ENCODE assay signal across 8 mouse cellular contexts in the genomic region with DNA sequence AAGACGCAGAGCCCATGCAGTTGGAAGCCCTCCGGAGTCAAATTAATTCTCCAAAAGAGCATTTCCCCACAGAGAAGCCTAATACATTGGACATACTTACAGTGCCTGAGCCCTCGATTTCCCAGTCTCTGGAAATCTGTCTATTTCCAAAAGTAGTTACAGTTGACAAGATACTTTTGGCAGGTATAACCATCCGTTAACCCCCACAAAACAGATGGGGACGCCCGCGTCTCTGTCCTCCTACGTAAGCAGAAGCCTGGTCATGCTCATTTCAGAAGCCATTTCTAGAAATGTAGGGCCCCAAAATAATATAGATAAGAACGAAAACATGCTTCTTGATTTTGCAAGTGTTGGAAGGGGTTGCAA. TPM values are rescaled to one million over a fixed set of nuclear protein-coding genes. Genes with fewer than 3 reads are reported as not detected.
A peak's percentile ranks its signal among the peaks of the same experiment; 100 is the strongest.
DNase-seq lines count a peak whose midpoint lies in the region; ATAC-seq and TF ChIP-seq lines count a peak whose summit lies in the region.

No protein-coding gene starts in this region.

- no peak for TF ChIP-seq POLR2A in limb, embryonic 14.5 days (IDR thresholded peaks at IDR 0.05; ENCODE audit: borderline replicate concordance, extremely low read depth, insufficient read depth, insufficient read length)

- peak overlapping the region; percentile 76 for H3K4me2 ChIP-seq in heart, embryonic 11.5 days
- peak overlapping the region; percentile 75 for H3K4me2 ChIP-seq in limb, embryonic 14.5 days (replicated peaks; ENCODE audit: low read depth, low read length, severe bottlenecking)

- no peak for ATAC-seq in heart, embryonic 11.5 days (replicated peaks; ENCODE audit: insufficient number of reproducible peaks, low FRiP score, low TSS enrichment)
- no peak for ATAC-seq in limb, embryonic 14.5 days (ENCODE audit: low FRiP score, low read depth)

- peaks cover 6% of the 10 kb centered on the region for H3K4me1 ChIP-seq in heart, embryonic 11.5 days (ENCODE audit: control insufficient read depth, insufficient read depth, low read length)
- no peaks in the 10 kb centered on the region for H3K4me1 ChIP-seq in ES-E14 (ENCODE audit: control insufficient read depth in 2 of 2, insufficient read depth in 2 of 2, low read length in 2 of 2, poor library complexity in 1 of 2)
- H3K4me1 ChIP-seq in limb, embryonic 14.5 days (ENCODE audit: control insufficient read depth, insufficient read depth, low read length): peaks cover 13% of the 10 kb centered on the region; the same call in 1 of the 2 replicates

- H3K4me3 ChIP-seq in heart, embryonic 11.5 days (ENCODE audit: low read depth, low read length): peak overlapping the region; percentile 73
- H3K4me3 ChIP-seq in ES-E14 (ENCODE audit: insufficient read depth in 1 of 2, low read depth in 1 of 2, low read length in 2 of 2, poor library complexity in 1 of 2, severe bottlenecking in 1 of 2): peak overlapping the region; percentile 82 to 87
- peak overlapping the region; percentile 62 for H3K4me3 ChIP-seq in limb, embryonic 14.5 days (replicated peaks; ENCODE audit: low read length)

- no peak for DNase-seq in heart, postnatal 36 days
- DNase-seq in ES-E14 (ENCODE audit: low read depth, low spot score) (no peak), adipocyte (ENCODE audit: low spot score) (no peak)
- peak; percentile 67 to 85 for DNase-seq in frontal cortex, postnatal 36 days (ENCODE audit: low spot score in 2 of 2)
- no peak for DNase-seq in limb, embryonic 14.5 days (ENCODE audit: low spot score)
- peak; percentile 16 for DNase-seq in right cerebral cortex, postnatal 4 days
- DNase-seq in testis, postnatal 14 days (ENCODE audit: low spot score): no peak

- no peak overlapping the region for H3K27ac ChIP-seq in heart, embryonic 11.5 days (ENCODE audit: low read depth, low read length)
- no peak overlapping the region for H3K27ac ChIP-seq in ES-E14 (ENCODE audit: insufficient read depth, low read depth, low read length, poor library complexity, severe bottlenecking)
- H3K27ac ChIP-seq in limb, embryonic 14.5 days (replicated peaks; ENCODE audit: low read depth, low read length): no peak overlapping the region

- H3K36me3 ChIP-seq in heart, embryonic 11.5 days (ENCODE audit: control insufficient read depth, insufficient read depth, low read length): peaks cover 7% of the 10 kb centered on the region
- peaks cover 6% of the 10 kb centered on the region for H3K36me3 ChIP-seq in ES-E14 (ENCODE audit: control insufficient read depth, insufficient read depth, low read length, poor library complexity, severe bottlenecking)
- H3K36me3 ChIP-seq in limb, embryonic 14.5 days (ENCODE audit: control insufficient read depth, insufficient read depth, low read length): peaks cover 18% of the 10 kb centered on the region

- 37% methylated on average over 9 of the region's 9 CpGs for WGBS in heart, embryonic 11.5 days (ENCODE audit: insufficient replicate concordance)
- 35% methylated on average over 9 of the region's 9 CpGs for WGBS in limb, embryonic 14.5 days

- H3K9me3 ChIP-seq in heart, embryonic 11.5 days (replicated peaks; ENCODE audit: control insufficient read depth, low read length): no peaks in the 10 kb centered on the region
- H3K9me3 ChIP-seq in ES-E14 (ENCODE audit: control insufficient read depth, insufficient read depth, low read depth, low read length): no peaks in the 10 kb centered on the region
- H3K9me3 ChIP-seq in limb, embryonic 14.5 days (ENCODE audit: control insufficient read depth, low read length): no peaks in the 10 kb centered on the region

- in situ Hi-C loops in ES-E14 (cut with MboI; ENCODE audit: low sequenced_read_pairs in 2 of 2, unreplicated experiment in 2 of 2): no loop called here

- peak overlapping the region; percentile 68 for H3K9ac ChIP-seq in heart, embryonic 11.5 days (ENCODE audit: low read depth, low read length)
- H3K9ac ChIP-seq in ES-E14 (ENCODE audit: insufficient read depth, low read depth, low read length, poor library complexity, severe bottlenecking): peak overlapping the region; percentile 70
- H3K9ac ChIP-seq in limb, embryonic 14.5 days (ENCODE audit: low read depth, low read length, severe bottlenecking): peak overlapping the region; percentile 63

- no peaks in the 10 kb centered on the region for H3K27me3 ChIP-seq in heart, embryonic 11.5 days (ENCODE audit: control insufficient read depth, insufficient read depth, low read length)
- H3K27me3 ChIP-seq in limb, embryonic 14.5 days (ENCODE audit: control insufficient read depth, insufficient read depth, low read length): no peaks in the 10 kb centered on the region

- intact Hi-C loops in heart, postnatal 36 days (cut with DNase I): no loop called here

TF ChIP-seq in ES-E14, 5 proteins besides CTCF, POLR2A, EP300 and RAD21:
- TF ChIP-seq MAFK (IDR thresholded peaks at IDR 0.05; ENCODE audit: insufficient read depth, low read depth, low read length): no peak
- no peak for TF ChIP-seq CHD2 (IDR thresholded peaks at IDR 0.05; ENCODE audit: low read depth, low read length)
- TF ChIP-seq ZC3H11A (IDR thresholded peaks at IDR 0.05; ENCODE audit: borderline replicate concordance, low read depth, low read length): no peak
- no peak for TF ChIP-seq HCFC1 (IDR thresholded peaks at IDR 0.05; ENCODE audit: borderline replicate concordance, insufficient read depth, low read length)
- no peak for TF ChIP-seq ZNF384 (IDR thresholded peaks at IDR 0.05; ENCODE audit: low read depth, low read length)

RNA-seq across cellular contexts. Expression of a gene that starts 0.6 kb away (rescaled TPM):
- 5.3 TPM in 2 replicates for polyA plus RNA-seq in heart, embryonic 11.5 days (2014; fragmentation: Nextera tagmentation; extraction: Ambion mirVana)
- total RNA-seq in heart, postnatal 36 days (2021): 1 to 10 TPM; 2.5 to 2.7 TPM
- total RNA-seq in ES-E14 (2012; rRNA removed): 5.9 and 7.2 TPM in 2 replicates
- polyA plus RNA-seq in limb, embryonic 14.5 days (2012; rRNA removed): 5.3 and 5.8 TPM in 2 replicates
- polyA plus RNA-seq in limb, embryonic 14.5 days (2014; fragmentation: Nextera tagmentation; extraction: Ambion mirVana): 13.2 and 13.8 TPM in 2 replicates

RNA-seq across cellular contexts. Expression of a gene that starts 12.3 kb away (rescaled TPM):
- 136 and 155 TPM in 2 replicates for polyA plus RNA-seq in heart, embryonic 11.5 days (2014; fragmentation: Nextera tagmentation; extraction: Ambion mirVana)
- total RNA-seq in heart, postnatal 36 days (2021): 10 to 100 TPM; 79.5 to 82.5 TPM
- total RNA-seq in ES-E14 (2012; rRNA removed): 57.6 and 61.1 TPM in 2 replicates
- polyA plus RNA-seq in limb, embryonic 14.5 days (2012; rRNA removed): 78.0 and 83.5 TPM in 2 replicates
- 139 and 140 TPM in 2 replicates for polyA plus RNA-seq in limb, embryonic 14.5 days (2014; fragmentation: Nextera tagmentation; extraction: Ambion mirVana)

RNA-seq across cellular contexts. Expression of a gene that starts 34.6 kb away (rescaled TPM):
- polyA plus RNA-seq in heart, embryonic 11.5 days (2014; fragmentation: Nextera tagmentation; extraction: Ambion mirVana): 0.33 and 0.70 TPM in 2 replicates
- 1 to 10 TPM in 1 of 2 experiments, under 1 TPM in 1; 1.00 to 1.6 TPM for total RNA-seq in heart, postnatal 36 days (2021)
- total RNA-seq in ES-E14 (2012; rRNA removed): 0.11 and 0.18 TPM in 2 replicates
- 1.6 and 2.1 TPM in 2 replicates for polyA plus RNA-seq in limb, embryonic 14.5 days (2012; rRNA removed)
- polyA plus RNA-seq in limb, embryonic 14.5 days (2014; fragmentation: Nextera tagmentation; extraction: Ambion mirVana): 0.32 and 0.68 TPM in 2 replicates

RNA-seq across cellular contexts. Expression of a gene that starts 37.4 kb away (rescaled TPM):
- polyA plus RNA-seq in heart, embryonic 11.5 days (2014; fragmentation: Nextera tagmentation; extraction: Ambion mirVana): 42.8 and 44.5 TPM in 2 replicates
- total RNA-seq in heart, postnatal 36 days (2021): 10 to 100 TPM; 14.5 to 16.4 TPM
- 15.0 and 21.8 TPM in 2 replicates for total RNA-seq in ES-E14 (2012; rRNA removed)
- polyA plus RNA-seq in limb, embryonic 14.5 days (2012; rRNA removed): 44.0 and 50.4 TPM in 2 replicates
- polyA plus RNA-seq in limb, embryonic 14.5 days (2014; fragmentation: Nextera tagmentation; extraction: Ambion mirVana): 53.7 and 54.3 TPM in 2 replicates

RNA-seq across cellular contexts. Expression of a gene that starts 44.8 kb away (rescaled TPM):
- polyA plus RNA-seq in heart, embryonic 11.5 days (2014; fragmentation: Nextera tagmentation; extraction: Ambion mirVana): 18.5 and 23.2 TPM in 2 replicates
- total RNA-seq in heart, postnatal 36 days (2021): 10 to 100 TPM; 33.6 to 41.5 TPM
- total RNA-seq in ES-E14 (2012; rRNA removed): 20.1 and 20.2 TPM in 2 replicates
- 21.3 and 25.5 TPM in 2 replicates for polyA plus RNA-seq in limb, embryonic 14.5 days (2012; rRNA removed)
- 27.9 and 29.1 TPM in 2 replicates for polyA plus RNA-seq in limb, embryonic 14.5 days (2014; fragmentation: Nextera tagmentation; extraction: Ambion mirVana)

Comparison
In these comparisons a context has a peak if more than half of its experiments do, and no peak if none do; other contexts are left out.
1. DNase-seq: peak in frontal cortex, postnatal 36 days (2 of 2) and right cerebral cortex, postnatal 4 days (single experiment); none in heart, postnatal 36 days (0 of 2), ES-E14 (single experiment), limb, embryonic 14.5 days (single experiment), adipocyte (single experiment) and testis, postnatal 14 days (single experiment).
2. Peak in every context shown above with its lines, with median percentiles within 50 percentile points of each other: H3K4me3 ChIP-seq and H3K9ac ChIP-seq.